Mouse (Mus musculus) limb, embryonic 13.5 days (tissue): ENCODE data around the gene Adh6b. TPM values are rescaled to one million over a fixed set of nuclear protein-coding genes. Genes with fewer than 3 reads are reported as not detected.

Experiments
- ATAC-seq: fragments of 200-750 bp; cut with Nextera tagmentation; 2 replicates; pipeline ENCODE4 v1.8.0; 2017; ENCODE audit warnings: low read depth, moderate number of reproducible peaks, moderate TSS enrichment; ENCODE audit not compliant: low FRiP score
- H3K27ac ChIP-seq: fragments of 300-500 bp; sonication (generic); 2 replicates; pipeline ENCODE4 v1.5.1; 2015; ENCODE audit warnings: inconsistent platforms, mild to moderate bottlenecking, moderate library complexity
- H3K27me3 ChIP-seq: fragments of 300-500 bp; sonication (generic); 2 replicates; pipeline ENCODE4 v1.6.1; 2015; ENCODE audit warnings: mild to moderate bottlenecking, inconsistent platforms
- H3K36me3 ChIP-seq: fragments of 300-500 bp; sonication (generic); 2 replicates; pipeline ENCODE4 v1.6.1; 2015; ENCODE audit warnings: inconsistent platforms, mild to moderate bottlenecking, moderate library complexity
- H3K4me1 ChIP-seq: fragments of 300-500 bp; sonication (generic); 2 replicates; pipeline ENCODE4 v1.6.1; 2015; ENCODE audit warnings: inconsistent platforms
- H3K4me2 ChIP-seq: fragments of 300-500 bp; sonication (generic); replicated peaks from 2 replicates; pipeline ENCODE4 v1.6.1; 2015; ENCODE audit warnings: inconsistent platforms, mild to moderate bottlenecking, moderate library complexity
- H3K4me3 ChIP-seq: fragments of 300-500 bp; sonication (generic); 2 replicates; pipeline ENCODE4 v1.5.1; 2015; ENCODE audit warnings: moderate library complexity, mild to moderate bottlenecking, inconsistent platforms
- H3K9ac ChIP-seq: fragments of 300-500 bp; sonication (generic); 2 replicates; pipeline ENCODE4 v1.6.1; 2015; ENCODE audit warnings: mild to moderate bottlenecking, inconsistent platforms
- H3K9me3 ChIP-seq: fragments of 300-500 bp; sonication (generic); 2 replicates; pipeline ENCODE4 v1.6.1; 2016; ENCODE audit warnings: inconsistent platforms
- WGBS: fragments of 180-500 bp; shearing (Covaris S2); methylation state at CpG from one replicate; pipeline ENCODE4 v1.1.7; 2015; 5-methylcytosine and 5-hydroxymethylcytosine counted together
- polyA plus RNA-seq: library from polyadenylated mRNA; unstranded; fragments of >200 nt; fragmentation: Nextera tagmentation; extraction: Ambion mirVana; gene quantifications from 2 replicates; pipeline ENCODE4 v1.2.1, GENCODE M21; 2015

Adh6b gene
- polyA plus RNA-seq, 1 experiment from 2014 or later, result 1.1 TPM

DNA sequence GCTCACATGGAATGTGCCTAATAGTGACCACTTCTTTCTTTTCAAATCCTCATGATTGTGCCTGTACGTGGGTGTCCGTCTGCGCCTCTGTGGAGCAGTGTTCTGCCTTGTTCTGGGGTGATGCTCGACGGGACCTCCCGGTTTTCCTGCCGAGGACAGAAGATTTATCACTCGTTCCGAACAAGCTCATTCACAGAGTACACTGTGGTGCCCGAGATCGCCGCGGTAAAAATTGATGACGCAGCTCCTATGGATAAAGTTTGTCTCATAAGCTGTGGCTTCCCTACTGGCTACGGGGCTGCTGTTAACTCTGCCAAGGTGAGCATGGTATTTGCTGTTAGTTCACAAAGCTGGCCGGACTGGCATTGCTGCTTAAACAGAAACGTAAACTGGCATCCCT, 16.6 kb upstream of the Adh6b start:
- Histone ChIP-seq H3K9me3 (no peaks in the 10 kb centered on the region; the same call in 1 of the 2 replicates), H3K4me3 (no peak overlapping the region), H3K9ac (no peak overlapping the region), H3K36me3 (no peaks in the 10 kb centered on the region), H3K4me1 (no peaks in the 10 kb centered on the region), H3K27ac (no peak overlapping the region), H3K27me3 (no peaks in the 10 kb centered on the region), H3K4me2 (no peak overlapping the region)
- WGBS, result 91% methylated on average over 17 of the region's 17 CpGs
- ATAC-seq, result no peak

DNA sequence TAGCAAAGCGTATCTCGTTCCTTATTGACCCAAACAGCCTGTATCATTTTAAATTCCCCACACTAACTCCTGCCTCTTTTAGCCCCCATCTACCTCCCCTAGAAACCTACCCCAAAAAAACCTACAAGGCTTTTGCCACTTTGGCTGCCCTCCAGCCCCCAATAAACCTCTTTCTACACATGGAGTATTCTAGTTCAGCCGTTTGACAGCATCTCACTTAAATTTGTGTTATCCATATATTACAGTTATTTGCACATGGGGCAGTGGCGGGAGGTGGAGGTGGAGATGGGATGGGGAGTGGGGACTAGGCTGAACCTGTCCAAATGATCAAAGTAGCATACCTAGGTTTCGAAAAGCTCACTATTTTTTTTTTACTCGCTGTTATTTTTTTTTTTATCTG, 16.1 kb upstream of the Adh6b start:
- H3K27ac ChIP-seq, result no peak overlapping the region
- H3K4me2 ChIP-seq, result no peak overlapping the region
- no peak overlapping the region for H3K4me3 ChIP-seq
- H3K27me3 ChIP-seq, result no peaks in the 10 kb centered on the region
- H3K9me3 ChIP-seq, result no peaks in the 10 kb centered on the region; the same call in 1 of the 2 replicates
- WGBS, result 92% methylated on average over 6 of the region's 6 CpGs
- H3K9ac ChIP-seq, result no peak overlapping the region
- no peak for ATAC-seq
- H3K36me3 ChIP-seq, result no peaks in the 10 kb centered on the region
- no peaks in the 10 kb centered on the region for H3K4me1 ChIP-seq

DNA sequence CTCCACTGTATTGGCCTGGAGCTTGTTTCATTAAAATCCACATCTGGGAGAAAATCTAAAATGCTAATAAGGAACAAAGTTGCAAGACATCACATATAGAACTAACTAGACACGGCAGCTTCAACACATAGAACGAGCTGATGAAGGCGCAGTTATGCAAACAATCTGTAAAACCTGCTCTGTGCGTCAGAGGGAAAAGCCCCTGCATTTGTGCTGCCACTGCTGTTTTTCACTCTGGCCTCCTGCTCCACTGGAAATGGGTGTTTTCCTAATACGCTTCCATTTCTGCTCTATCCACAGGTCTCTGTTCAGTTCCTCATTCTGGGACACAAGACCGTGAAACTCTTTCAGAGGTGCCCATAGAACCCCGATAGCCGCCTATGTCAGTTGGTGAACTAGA, 7.7 kb upstream of the Adh6b start:
- Histone ChIP-seq H3K4me3 (no peak overlapping the region), H3K4me1 (no peaks in the 10 kb centered on the region), H3K9ac (no peak overlapping the region), H3K4me2 (no peak overlapping the region), H3K36me3 (no peaks in the 10 kb centered on the region), H3K27ac (no peak overlapping the region), H3K9me3 (no peaks in the 10 kb centered on the region), H3K27me3 (no peaks in the 10 kb centered on the region)
- ATAC-seq, result no peak
- 77% methylated on average over 8 of the region's 8 CpGs for WGBS

DNA sequence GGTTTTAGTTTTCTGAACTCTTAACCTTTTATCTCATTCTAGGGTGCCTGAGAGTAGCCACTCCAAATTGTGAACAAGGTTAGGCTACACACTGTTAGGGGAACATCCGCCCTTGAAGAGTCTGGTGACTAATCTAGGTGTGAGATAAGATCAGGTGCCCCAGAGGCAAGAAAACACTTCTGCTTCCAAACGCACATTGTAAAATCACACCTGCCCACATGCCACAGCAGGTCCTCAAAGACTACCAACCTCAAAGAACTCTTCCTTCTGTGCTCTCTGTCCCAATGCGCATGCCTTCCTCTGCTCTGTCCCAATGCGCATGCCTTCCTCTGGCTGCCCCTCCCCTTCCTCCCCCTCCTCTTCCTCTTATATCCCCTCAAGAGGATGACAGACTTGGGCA, 7.3 kb upstream of the Adh6b start:
- 58% methylated on average over 4 of the region's 4 CpGs for WGBS
- Histone ChIP-seq H3K4me3 (no peak overlapping the region), H3K4me2 (no peak overlapping the region), H3K27me3 (no peaks in the 10 kb centered on the region), H3K9me3 (no peaks in the 10 kb centered on the region), H3K4me1 (no peaks in the 10 kb centered on the region), H3K36me3 (no peaks in the 10 kb centered on the region), H3K27ac (no peak overlapping the region), H3K9ac (no peak overlapping the region)
- ATAC-seq, result no peak

DNA sequence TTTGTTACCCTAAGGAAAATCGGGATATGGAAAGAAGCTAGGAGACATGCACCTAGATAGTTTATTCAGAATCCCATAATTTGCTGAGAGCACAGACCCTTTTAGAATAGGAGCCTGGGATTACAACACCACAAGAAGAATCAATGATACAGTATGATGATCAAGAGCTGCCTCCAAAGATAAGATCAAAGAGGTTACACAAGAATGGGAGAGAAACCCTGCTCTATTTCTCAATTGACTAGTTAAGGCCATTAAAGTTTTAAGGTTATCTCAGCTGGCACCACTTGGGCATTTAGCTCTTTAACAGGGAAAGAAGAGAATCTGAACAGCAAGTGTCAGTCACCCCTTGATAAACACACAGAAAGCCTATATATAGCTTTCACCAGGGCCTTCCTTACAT, 6.0 kb upstream of the Adh6b start:
- Histone ChIP-seq H3K9me3 (no peaks in the 10 kb centered on the region), H3K27ac (no peak overlapping the region), H3K27me3 (no peaks in the 10 kb centered on the region), H3K4me3 (no peak overlapping the region), H3K36me3 (no peaks in the 10 kb centered on the region), H3K9ac (no peak overlapping the region), H3K4me2 (no peak overlapping the region), H3K4me1 (no peaks in the 10 kb centered on the region)
- WGBS, result 97% methylated on average over 1 of the region's 1 CpGs
- ATAC-seq, result no peak

DNA sequence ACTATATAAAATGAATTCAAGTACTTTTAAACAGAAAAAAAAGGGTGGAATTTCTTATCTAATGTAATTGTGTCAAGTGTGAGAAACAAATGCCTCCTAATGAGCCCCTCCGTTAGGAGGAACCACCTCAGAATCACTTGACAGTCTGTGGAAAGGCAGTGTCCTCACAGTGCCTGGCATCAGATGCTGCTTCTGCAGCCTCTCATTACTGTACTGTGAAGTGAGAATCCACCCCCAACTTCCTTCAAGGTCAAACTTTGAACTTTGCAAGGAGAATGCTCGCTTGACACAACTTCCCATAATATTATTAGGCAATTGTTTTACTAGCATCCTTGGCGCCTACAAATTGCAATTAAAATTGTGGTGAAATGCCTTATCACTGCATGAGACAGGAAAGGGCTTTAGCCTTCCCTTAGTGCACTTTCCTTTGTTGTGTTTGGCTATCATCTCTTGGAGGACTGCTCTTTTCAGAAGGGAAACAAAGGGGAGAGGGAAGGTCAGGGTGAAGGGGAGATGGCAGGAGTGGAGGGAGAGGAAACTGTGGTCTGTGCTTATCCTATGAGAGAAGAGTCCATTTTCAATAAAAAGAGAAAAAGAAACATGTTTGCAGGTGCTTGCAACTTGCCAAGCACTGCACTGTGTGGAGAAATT, 5.3 kb upstream of the Adh6b start:
- Histone ChIP-seq H3K4me2 (no peak overlapping the region), H3K36me3 (no peaks in the 10 kb centered on the region), H3K4me1 (no peaks in the 10 kb centered on the region), H3K27me3 (no peaks in the 10 kb centered on the region), H3K27ac (no peak overlapping the region), H3K9me3 (no peaks in the 10 kb centered on the region), H3K4me3 (no peak overlapping the region), H3K9ac (no peak overlapping the region)
- WGBS, result 54% methylated on average over 3 of the region's 3 CpGs
- ATAC-seq, result no peak

DNA sequence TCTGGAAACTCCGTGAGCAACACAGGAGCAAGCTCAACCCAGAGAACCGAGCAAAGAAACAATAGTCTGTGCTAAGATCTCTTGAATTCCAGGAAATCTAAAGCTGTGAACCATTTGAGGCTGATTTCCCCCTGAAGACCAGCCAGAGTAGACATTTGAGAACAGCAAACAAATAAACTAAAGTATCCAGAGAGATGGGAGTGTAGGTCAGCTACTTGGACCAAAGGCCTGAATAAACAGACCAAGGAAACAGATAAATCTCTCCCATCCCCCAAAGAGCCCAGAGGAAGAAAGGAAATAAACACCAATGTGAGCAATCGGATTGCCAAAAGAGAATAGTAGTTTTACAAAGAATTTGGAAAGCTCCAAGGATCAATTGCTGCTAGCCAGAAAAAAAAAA, 5.5 kb downstream of the Adh6b start:
- no peak overlapping the region for H3K4me2 ChIP-seq
- H3K27ac ChIP-seq, result no peak overlapping the region
- ATAC-seq, result no peak
- no peaks in the 10 kb centered on the region for H3K36me3 ChIP-seq
- no peak overlapping the region for H3K9ac ChIP-seq
- H3K9me3 ChIP-seq, result no peaks in the 10 kb centered on the region
- no peaks in the 10 kb centered on the region for H3K27me3 ChIP-seq
- no peaks in the 10 kb centered on the region for H3K4me1 ChIP-seq
- WGBS, result 55% methylated on average over 3 of the region's 3 CpGs
- no peak overlapping the region for H3K4me3 ChIP-seq

DNA sequence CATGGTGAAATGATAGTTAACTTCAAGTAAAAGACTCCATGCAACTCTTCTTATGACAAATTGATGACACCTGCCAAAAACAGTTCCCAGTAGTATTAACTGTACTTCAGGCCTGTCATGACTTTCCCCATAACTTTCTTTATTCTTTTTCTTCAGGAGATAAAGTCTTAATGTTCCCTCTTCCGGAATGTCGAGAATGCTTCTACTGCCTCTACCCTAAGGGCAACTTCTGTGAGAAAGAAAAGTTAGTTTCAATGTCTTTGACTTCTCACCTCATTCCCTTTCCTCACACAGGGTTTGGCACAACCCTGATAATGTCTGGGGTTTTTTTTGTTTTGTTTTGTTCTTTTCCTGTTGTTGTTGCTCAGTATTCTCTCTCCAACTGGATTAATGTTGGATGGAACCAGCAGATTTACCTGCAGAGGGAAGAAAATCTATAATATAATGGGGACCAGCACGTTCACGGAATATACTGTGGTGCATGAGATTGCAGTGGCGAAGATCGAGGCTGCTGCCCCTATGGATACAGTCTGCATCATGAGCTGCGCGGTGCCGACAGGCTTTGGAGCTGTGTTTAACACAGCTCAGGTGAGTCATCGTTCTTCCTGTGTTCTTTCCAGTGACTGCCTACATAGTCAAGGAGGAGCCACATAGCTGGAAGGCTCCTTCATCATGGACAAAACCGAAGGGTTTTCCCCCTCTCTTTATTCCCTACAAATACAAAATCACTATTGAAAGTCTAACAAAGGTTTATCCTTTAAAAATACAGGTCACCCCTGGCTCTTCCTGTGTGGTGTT, 10.6 kb downstream of the Adh6b start:
- H3K36me3 ChIP-seq, result no peaks in the 10 kb centered on the region
- no peak overlapping the region for H3K4me2 ChIP-seq
- H3K4me3 ChIP-seq, result no peak overlapping the region
- no peaks in the 10 kb centered on the region for H3K4me1 ChIP-seq
- no peaks in the 10 kb centered on the region for H3K9me3 ChIP-seq
- H3K27me3 ChIP-seq, result no peaks in the 10 kb centered on the region
- no peak for ATAC-seq
- no peak overlapping the region for H3K9ac ChIP-seq
- H3K27ac ChIP-seq, result no peak overlapping the region
- WGBS, result 90% methylated on average over 11 of the region's 11 CpGs

DNA sequence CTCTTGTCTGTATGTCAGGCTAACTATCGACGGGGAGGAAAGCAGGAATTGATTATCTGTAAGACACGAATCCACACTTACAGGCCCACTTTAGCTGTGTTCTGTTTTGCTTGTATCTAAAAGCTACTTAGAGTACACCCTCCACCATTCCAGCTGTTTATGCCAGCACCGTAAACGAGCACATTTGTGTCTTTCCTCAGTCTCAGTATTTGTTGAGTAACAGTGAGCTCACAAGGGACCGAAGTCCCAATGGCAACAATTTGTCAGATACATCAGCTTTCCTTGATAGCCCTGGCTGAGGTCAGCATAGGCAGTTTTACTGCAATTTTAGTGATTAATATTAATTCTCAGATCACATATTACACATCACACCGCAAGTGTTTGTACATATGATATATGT, 17.3 kb downstream of the Adh6b start:
- H3K27ac ChIP-seq, result no peak overlapping the region
- H3K36me3 ChIP-seq, result no peaks in the 10 kb centered on the region
- no peak overlapping the region for H3K4me3 ChIP-seq
- no peaks in the 10 kb centered on the region for H3K4me1 ChIP-seq
- 77% methylated on average over 7 of the region's 7 CpGs for WGBS
- no peak for ATAC-seq
- H3K27me3 ChIP-seq, result no peaks in the 10 kb centered on the region
- H3K4me2 ChIP-seq, result no peak overlapping the region
- no peak overlapping the region for H3K9ac ChIP-seq
- no peaks in the 10 kb centered on the region for H3K9me3 ChIP-seq

DNA sequence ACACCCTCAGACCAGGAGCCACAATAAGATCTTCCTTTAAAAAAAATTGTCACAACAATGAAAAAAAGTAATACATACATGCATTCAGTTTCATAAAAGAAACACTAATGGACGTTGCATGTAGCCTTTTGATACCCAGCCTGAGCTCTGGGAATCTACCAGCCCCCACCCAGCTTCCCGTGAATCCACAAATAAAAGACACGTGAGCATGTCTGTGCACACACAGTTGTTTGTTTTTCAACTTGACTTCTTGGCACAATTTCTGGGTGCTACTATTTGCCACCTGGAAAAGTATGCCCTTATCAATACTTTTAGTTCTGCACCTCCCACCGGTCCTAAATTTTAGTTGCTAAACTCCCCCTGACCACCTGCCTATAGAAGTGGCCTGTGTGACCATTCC, 19.1 kb downstream of the Adh6b start:
- Histone ChIP-seq H3K9ac (no peak overlapping the region), H3K27ac (no peak overlapping the region), H3K4me3 (no peak overlapping the region), H3K36me3 (no peaks in the 10 kb centered on the region), H3K9me3 (no peaks in the 10 kb centered on the region), H3K4me1 (no peaks in the 10 kb centered on the region), H3K27me3 (no peaks in the 10 kb centered on the region), H3K4me2 (no peak overlapping the region)
- WGBS, result 85% methylated on average over 4 of the region's 4 CpGs
- ATAC-seq, result no peak

DNA sequence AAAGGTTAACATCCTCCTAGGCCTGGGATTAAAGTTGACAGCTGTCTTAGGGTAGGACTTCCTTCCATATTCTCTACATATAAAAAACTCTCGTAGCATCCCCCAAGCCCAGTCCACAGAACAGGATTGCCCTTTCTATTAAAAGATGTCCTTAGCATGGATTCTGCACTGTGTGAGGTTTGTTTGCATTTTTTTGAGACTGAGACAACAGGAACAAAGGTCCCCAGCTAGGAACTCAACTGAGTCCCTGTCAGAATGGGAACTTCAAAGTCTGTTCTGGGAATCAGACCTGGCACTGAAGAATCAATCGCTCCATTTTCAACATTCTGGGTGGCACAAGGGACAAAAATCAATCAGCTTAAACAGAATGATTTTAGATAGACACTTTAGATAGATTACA, 21.3 kb downstream of the Adh6b start:
- WGBS, result 82% methylated on average over 2 of the region's 2 CpGs
- Histone ChIP-seq H3K4me3 (no peak overlapping the region), H3K36me3 (no peaks in the 10 kb centered on the region), H3K4me2 (no peak overlapping the region), H3K27ac (no peak overlapping the region), H3K27me3 (no peaks in the 10 kb centered on the region), H3K4me1 (no peaks in the 10 kb centered on the region), H3K9ac (no peak overlapping the region), H3K9me3 (no peaks in the 10 kb centered on the region)
- ATAC-seq, result no peak

DNA sequence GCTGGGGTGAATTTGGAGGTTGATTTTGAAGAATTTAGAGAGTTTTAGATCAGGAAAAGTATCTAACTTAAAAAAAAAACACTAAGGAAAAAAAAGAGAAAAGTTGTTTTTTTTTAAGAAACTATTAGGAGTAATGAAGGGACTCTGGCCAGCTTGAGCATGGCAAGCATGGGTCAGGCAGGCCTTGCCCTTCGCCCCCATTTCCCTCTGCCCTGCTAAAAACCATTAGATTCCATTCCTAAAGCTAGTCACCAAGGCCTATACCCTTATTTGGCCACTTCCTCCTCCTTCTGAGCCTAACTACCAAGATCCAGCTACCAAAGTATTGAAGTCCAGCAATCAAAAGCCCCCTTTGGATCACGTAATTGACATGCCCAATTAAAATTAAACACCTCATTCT, 24.6 kb downstream of the Adh6b start:
- Histone ChIP-seq H3K4me2 (no peak overlapping the region), H3K36me3 (no peaks in the 10 kb centered on the region), H3K27me3 (no peaks in the 10 kb centered on the region), H3K27ac (no peak overlapping the region), H3K4me3 (no peak overlapping the region), H3K4me1 (no peaks in the 10 kb centered on the region), H3K9me3 (no peaks in the 10 kb centered on the region), H3K9ac (no peak overlapping the region)
- ATAC-seq, result no peak
- 73% methylated on average over 2 of the region's 2 CpGs for WGBS

DNA sequence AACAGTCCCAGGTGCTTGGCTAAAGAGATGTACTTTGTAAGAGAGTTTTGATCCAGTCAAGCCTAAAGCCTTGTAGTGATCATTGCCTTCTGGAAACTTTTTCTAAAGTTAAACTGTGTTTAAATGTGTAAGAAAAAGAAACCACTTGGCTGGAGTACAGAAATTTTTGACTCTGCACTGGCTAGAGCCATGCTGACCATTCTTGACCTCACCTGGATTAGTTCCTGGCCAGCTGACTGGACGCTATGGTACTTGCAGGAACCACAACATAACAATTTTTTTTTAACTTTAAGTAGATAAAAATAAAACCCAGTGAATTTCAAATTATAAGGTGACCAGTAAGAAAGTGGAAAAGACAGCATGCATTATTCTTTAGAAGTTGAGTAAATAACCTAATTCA, 28.0 kb downstream of the Adh6b start:
- no peaks in the 10 kb centered on the region for H3K27me3 ChIP-seq
- no peak overlapping the region for H3K4me2 ChIP-seq
- H3K4me1 ChIP-seq, result no peaks in the 10 kb centered on the region
- H3K9me3 ChIP-seq, result no peaks in the 10 kb centered on the region
- 77% methylated on average over 1 of the region's 1 CpGs for WGBS
- H3K36me3 ChIP-seq, result no peaks in the 10 kb centered on the region
- no peak overlapping the region for H3K9ac ChIP-seq
- no peak overlapping the region for H3K4me3 ChIP-seq
- no peak for ATAC-seq
- no peak overlapping the region for H3K27ac ChIP-seq
